ENCODE assay signal across 8 mouse cellular contexts in the genomic region with DNA sequence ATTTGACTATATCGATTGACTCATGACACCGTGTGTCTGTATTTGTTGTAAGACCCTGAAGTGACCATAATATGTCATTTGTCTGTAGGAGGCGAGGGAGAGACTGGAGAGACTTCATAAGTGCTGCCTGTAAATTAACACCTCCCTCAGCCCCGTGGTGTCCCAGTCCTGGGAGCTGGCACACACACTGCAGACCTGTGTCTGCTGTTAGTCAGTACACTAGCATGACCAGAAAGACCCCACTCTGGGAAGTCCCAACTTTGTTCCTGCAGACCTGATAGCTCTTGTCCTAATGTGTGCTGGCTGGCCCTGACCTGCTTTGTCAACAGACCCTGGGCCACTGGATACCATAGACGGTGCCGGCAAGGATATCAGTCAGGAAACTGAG. TPM values are rescaled to one million over a fixed set of nuclear protein-coding genes. Genes with fewer than 3 reads are reported as not detected.
DNase-seq lines count a peak whose midpoint lies in the region; TF ChIP-seq lines count a peak whose summit lies in the region.

No protein-coding gene starts in this region.

- H3K4me3 ChIP-seq in layer of hippocampus, adult 2 months = peak overlapping the region; percentile 95
- peak overlapping the region; percentile 92 for H3K4me3 ChIP-seq in embryonic fibroblast, embryonic 13.5 days (ENCODE audit: insufficient read depth, low read length)
- peak overlapping the region; percentile 80; the same call in 1 of the 2 replicates for H3K4me3 ChIP-seq in limb, embryonic 10.5 days
- peak overlapping the region; percentile 71 for H3K4me3 ChIP-seq in olfactory bulb, adult 2 months (ENCODE audit: insufficient read depth, low read depth, low read length)

- DNase-seq in layer of hippocampus, adult 2 months (ENCODE audit: low spot score in 2 of 2) = no peak
- DNase-seq in layer of hippocampus, adult 11-12 months (ENCODE audit: low spot score) = no peak
- peak; percentile 30 for DNase-seq in limb, embryonic 10.5 days (ENCODE audit: low spot score)
- DNase-seq in spleen, postnatal 10 days (ENCODE audit: low spot score in 2 of 2) = no peak
- DNase-seq in gastrocnemius, adult 8-10 months (ENCODE audit: low spot score in 2 of 2) = no peak
- no peak for DNase-seq in layer of hippocampus, adult 9-10 months (ENCODE audit: low spot score)

- H3K4me1 ChIP-seq in embryonic fibroblast, embryonic 13.5 days (ENCODE audit: control insufficient read depth, insufficient read depth, low read length) = peaks cover 10% of the 10 kb centered on the region
- peaks cover 52% of the 10 kb centered on the region for H3K4me1 ChIP-seq in limb, embryonic 10.5 days
- H3K4me1 ChIP-seq in olfactory bulb, adult 2 months (ENCODE audit: control insufficient read depth, insufficient read depth, low read length) = peaks cover 53% of the 10 kb centered on the region

- TF ChIP-seq CTCF in layer of hippocampus, adult 2 months (conservative IDR thresholded peaks at IDR 0.05) = no peak
- no peak for TF ChIP-seq CTCF in embryonic fibroblast, embryonic 13.5 days (IDR thresholded peaks at IDR 0.05; ENCODE audit: borderline replicate concordance, insufficient read depth, low read length)
- TF ChIP-seq CTCF in olfactory bulb, adult 2 months (IDR thresholded peaks at IDR 0.05; ENCODE audit: insufficient read depth, low read depth, low read length) = no peak

- no peak for TF ChIP-seq POLR2A in embryonic fibroblast, embryonic 13.5 days (IDR thresholded peaks at IDR 0.05; ENCODE audit: low read depth, low read length)
- no peak for TF ChIP-seq POLR2A in olfactory bulb, adult 2 months (IDR thresholded peaks at IDR 0.05; ENCODE audit: insufficient read depth, low read depth, low read length)

- no peaks in the 10 kb centered on the region for H3K9me3 ChIP-seq in limb, embryonic 10.5 days (replicated peaks)

- peaks cover 19% of the 10 kb centered on the region for H3K36me3 ChIP-seq in limb, embryonic 10.5 days

- 73% methylated on average over 6 of the region's 6 CpGs for WGBS in limb, embryonic 10.5 days
- 49% methylated on average over 6 of the region's 6 CpGs for WGBS in olfactory bulb, adult 2 months

- peak overlapping the region; percentile 98 for H3K27ac ChIP-seq in layer of hippocampus, adult 2 months
- H3K27ac ChIP-seq in embryonic fibroblast, embryonic 13.5 days (ENCODE audit: insufficient read depth, low read length) = no peak overlapping the region
- H3K27ac ChIP-seq in limb, embryonic 10.5 days = no peak overlapping the region
- H3K27ac ChIP-seq in olfactory bulb, adult 2 months (ENCODE audit: insufficient read depth, low read depth, low read length) = peak overlapping the region; percentile 88

- no peaks in the 10 kb centered on the region for H3K27me3 ChIP-seq in limb, embryonic 10.5 days (ENCODE audit: low read depth, poor library complexity, severe bottlenecking)

RNA-seq across cellular contexts. Expression of a gene that starts 2.8 kb away (rescaled TPM):
- 10 to 100 TPM; 59.1 to 63.4 TPM for total RNA-seq in layer of hippocampus, adult 2 months (2021)
- polyA plus RNA-seq in embryonic fibroblast, embryonic 13.5 days (2011; ENCODE audit: insufficient read length, low read depth, missing spikeins) = 26.2 and 34.7 TPM in 2 replicates
- polyA plus RNA-seq in limb, embryonic 10.5 days (2016; fragmentation: Nextera tagmentation; extraction: Ambion mirVana) = 8.7 and 9.0 TPM in 2 replicates
- polyA plus RNA-seq in olfactory bulb, adult 2 months (2012; ENCODE audit: insufficient read depth, insufficient read length, low replicate concordance, missing spikeins) = not detected in 2 replicates
- 1 to 10 TPM; 6.9 to 9.8 (median 8.4) TPM for total RNA-seq in gastrocnemius, adult 8-10 months (2022)

RNA-seq across cellular contexts. Expression of a gene that starts 19.0 kb away (rescaled TPM):
- total RNA-seq in layer of hippocampus, adult 2 months (2021) = 10 to 100 TPM; 78.8 to 82.5 TPM
- 21.2 and 21.7 TPM in 2 replicates for polyA plus RNA-seq in embryonic fibroblast, embryonic 13.5 days (2011; ENCODE audit: insufficient read length, low read depth, missing spikeins)
- 14.3 and 15.5 TPM in 2 replicates for polyA plus RNA-seq in limb, embryonic 10.5 days (2016; fragmentation: Nextera tagmentation; extraction: Ambion mirVana)
- polyA plus RNA-seq in olfactory bulb, adult 2 months (2012; ENCODE audit: insufficient read depth, insufficient read length, low replicate concordance, missing spikeins) = 113 TPM in 1 of 2 replicates, not detected in the other
- 100 to 1,000 TPM in 2 of 4 experiments, 10 to 100 TPM in 2; 85.4 to 104 (median 95.3) TPM for total RNA-seq in gastrocnemius, adult 8-10 months (2022)

Comparison
In these comparisons a context has a peak if more than half of its experiments do, and no peak if none do; other contexts are left out.
1. H3K27ac ChIP-seq: peak in layer of hippocampus, adult 2 months (single experiment) and olfactory bulb, adult 2 months (single experiment); none in embryonic fibroblast, embryonic 13.5 days (single experiment) and limb, embryonic 10.5 days (single experiment).
2. Peak in every context shown above with its lines, with median percentiles within 50 percentile points of each other: H3K4me3 ChIP-seq.